Mouse (Mus musculus) adrenal gland, postnatal 4 days (tissue): ENCODE measurements around the gene Idua. TPM values are rescaled to one million over a fixed set of nuclear protein-coding genes. Genes with fewer than 3 reads are reported as not detected.
A peak's percentile ranks its signal among the peaks of the same experiment; 100 is the strongest.
"Not testable (repeated sequence)": the region's sequence is repeated elsewhere in the genome, so short reads cannot be mapped to it uniquely, and the experiment has no call there.

ENCODE experiments used
- DNase-seq, 2 experiments: peaks; one replicate each; pipeline ENCODE4 v3.0.0; 2021 to 2022; ENCODE audit warnings: low spot score in 2 of 2, mixed read lengths in 2 of 2
- long read RNA-seq, 2 experiments: library from polyadenylated mRNA; stranded (forward); transcript quantifications; one replicate each; pipeline ENCODE4 v2.0.0; 2021
- total RNA-seq, 2 experiments: library from RNA; stranded (reverse); gene quantifications; 2 replicates each; pipeline ENCODE4 v1.2.3; 2021

Gene Idua
- total RNA-seq: 10 to 100 TPM; 17.7 to 17.8 TPM
- long read RNA-seq, experiment 1, partial matches to known transcripts: 2 of 9 reads
- long read RNA-seq, experiment 1, other reads (novel, unspliced or antisense): 6 of 9 reads
- long read RNA-seq, experiment 2, partial matches to known transcripts: 4 of 19 reads
- long read RNA-seq, experiment 2, other reads (novel, unspliced or antisense): 10 of 19 reads

DNA sequence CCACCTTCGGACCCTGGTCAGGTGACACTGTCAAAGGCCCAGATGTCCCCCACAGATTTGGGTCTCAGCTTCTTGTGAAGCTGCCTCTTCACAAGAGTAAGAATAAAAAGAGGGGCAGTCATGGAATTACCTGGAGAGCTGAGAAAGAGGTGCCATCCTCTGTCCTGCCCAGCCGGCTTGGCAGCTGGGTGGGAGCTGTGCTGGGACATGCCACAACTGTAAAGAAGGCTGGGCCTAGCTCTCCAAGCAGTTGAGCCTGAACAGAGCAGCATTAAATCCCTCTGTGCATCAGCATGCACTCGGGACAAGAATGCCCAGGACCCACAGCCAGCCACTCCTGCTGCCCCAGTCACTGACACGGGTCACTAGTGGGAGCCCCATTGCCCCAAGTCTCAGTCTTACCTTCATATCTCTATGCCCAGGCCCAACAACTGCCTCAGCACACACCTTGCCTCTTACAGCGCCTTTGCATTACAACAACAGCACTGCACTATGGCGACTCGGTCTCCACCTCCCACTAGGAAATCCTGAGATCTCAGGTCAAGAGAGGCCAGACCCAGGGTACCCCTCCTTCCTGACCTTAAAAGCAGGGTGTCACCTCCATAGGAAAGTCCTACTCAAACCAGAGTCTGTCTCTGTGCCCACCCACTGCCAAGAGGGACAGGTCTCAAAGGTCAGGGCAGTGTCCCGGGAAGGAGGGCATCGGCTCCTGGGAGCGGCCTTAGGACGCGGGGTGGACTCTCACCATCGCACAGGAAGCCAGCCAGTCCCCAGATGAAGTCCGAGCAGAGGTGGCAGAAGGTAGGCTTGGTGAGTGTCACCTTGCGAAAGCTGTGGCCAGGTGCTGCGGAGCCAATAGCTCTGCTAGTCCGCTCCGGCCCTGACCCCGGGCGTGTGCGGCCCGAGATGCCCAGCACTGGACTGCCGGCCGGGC lies at the start of gene Idua:
Gene Idua (plus strand): TSS at position 634 of the 934 bp plus-strand sequence.
- DNase-seq: no peak

GRCm38 (mm10) chr5:108610426-108610825 lies 49.7 kb upstream of the Idua start:
- DNase-seq: no peak

DNA sequence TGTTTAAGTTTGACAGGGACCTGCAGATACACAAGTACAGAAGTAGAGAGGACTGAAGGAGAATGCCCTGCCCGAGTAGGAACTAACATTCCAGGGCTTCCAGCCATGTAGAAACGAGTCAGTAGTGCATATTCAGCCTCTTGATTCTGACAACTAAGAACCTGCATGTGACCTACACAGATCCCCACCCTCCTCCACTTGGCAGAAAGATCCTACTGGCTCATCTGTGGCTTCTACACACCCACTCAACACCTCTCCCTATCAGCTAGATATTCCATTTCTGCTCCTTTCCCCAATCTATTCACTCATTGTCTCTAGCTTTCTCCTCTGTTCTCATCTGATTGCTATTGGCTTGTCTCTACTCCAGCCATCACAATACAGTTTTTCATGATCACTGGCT lies 38.3 kb upstream of the Idua start:
- no peak for DNase-seq

DNA sequence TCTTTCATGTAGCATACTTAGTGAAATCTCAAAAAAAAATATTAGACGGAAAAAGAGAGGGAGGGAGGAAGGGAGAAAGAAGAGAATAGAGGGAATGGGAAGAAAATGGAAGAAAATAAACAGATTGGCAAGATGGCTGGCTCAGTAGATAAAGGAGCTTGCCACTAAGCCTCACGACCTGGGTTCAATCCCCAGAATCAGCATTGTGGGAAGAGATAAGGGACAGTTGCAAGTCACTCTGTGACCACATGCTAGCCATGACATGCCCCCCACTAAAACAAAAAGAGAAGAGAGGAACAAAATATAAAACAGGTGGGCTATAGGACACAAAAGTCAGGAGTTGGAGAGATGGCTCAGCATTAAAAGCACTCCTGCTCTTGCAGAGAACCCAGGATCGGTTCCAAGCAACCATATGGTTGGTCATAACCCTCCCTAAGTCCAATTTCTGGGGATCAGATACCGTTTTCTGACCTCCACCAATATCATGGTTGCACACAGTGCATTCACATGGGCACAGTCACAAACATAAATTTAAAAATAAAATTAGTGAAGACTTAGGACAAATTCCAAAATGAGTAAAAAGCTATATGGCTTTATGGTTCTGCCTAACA lies 34.0 kb upstream of the Idua start:
- DNase-seq: no peak

DNA sequence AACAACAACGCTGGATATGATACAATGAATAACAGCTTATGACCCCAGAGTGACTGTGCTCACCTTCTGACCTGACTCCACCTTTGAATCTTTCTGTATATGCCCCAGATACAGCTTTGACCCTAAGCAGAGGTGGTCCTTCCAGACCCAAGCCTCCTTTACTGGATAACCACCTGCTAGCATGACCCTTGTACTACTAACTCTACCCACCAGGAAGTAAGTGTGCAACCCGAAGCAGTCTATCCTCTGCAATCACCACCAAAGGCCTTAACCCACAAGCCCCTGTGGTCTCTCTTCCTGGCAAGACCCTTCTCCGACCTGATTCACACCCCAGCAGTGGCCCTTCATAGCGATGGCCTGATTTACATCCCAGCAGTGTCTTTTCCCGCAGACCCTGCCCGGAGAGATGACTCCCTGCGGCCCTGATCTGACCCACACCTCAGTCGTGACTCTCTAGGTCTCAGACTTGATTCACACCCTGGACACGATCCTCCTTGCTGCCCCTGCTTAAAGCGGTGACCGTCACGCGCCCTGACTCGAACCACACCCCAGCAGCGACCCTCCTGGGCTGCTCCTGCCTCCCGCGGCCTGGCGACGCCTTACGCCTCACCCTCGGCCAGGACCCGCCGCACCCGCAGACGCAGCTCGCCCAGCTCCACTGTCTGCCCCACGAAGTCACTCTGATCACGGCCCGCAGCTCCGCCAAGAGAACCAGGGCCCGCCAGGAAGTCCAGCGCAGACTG lies 31.1 kb upstream of the Idua start:
- DNase-seq: no peak

DNA sequence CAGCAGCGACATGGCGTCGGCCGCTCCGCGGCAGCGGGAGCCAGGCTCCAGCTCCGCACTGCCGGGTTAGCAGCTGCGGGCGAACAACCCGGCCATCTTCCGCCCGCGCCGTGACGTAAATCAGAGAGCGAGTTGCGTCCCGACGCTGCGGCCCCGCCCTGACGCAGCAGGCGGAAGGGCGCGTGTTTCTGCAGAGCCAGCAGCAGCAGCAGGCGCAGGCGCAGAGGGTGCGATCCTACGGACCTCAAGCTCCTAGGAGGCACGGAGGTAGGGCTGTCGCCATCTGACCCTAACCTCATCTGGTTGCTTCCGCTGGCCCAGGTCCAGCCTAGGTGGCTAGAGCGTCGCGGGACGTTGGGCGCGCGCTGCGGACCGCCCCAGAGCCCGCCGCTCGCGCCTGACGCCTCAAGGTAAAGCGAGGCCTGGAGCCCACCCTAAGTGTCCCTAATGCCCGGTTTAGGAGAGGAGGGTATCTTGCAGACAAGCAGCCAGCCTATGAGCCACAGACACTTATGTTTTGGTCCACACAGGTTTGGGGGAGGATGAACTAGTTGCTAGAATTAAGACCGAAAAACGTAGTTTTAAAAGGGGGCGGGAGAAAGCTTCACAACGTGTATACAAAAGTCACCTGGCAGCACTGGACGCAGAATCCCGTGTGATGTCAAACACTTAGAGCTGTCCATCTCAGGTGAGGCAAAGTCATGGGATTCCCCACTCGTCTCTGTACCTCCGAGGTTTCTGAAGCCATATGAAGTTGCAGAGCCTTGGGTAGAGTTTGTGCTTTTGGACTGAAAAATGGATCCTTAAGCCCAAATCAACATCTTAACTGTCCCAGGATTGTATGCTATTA lies 30.3 kb upstream of the Idua start, which contains the start of the genes Gak and Tmem175:
Gene Gak (minus strand): TSS at position 122 of the 850 bp plus-strand sequence.
Gene Tmem175 (plus strand): TSS at position 137 of the 850 bp plus-strand sequence.
- DNase-seq: peak; percentile 79

DNA sequence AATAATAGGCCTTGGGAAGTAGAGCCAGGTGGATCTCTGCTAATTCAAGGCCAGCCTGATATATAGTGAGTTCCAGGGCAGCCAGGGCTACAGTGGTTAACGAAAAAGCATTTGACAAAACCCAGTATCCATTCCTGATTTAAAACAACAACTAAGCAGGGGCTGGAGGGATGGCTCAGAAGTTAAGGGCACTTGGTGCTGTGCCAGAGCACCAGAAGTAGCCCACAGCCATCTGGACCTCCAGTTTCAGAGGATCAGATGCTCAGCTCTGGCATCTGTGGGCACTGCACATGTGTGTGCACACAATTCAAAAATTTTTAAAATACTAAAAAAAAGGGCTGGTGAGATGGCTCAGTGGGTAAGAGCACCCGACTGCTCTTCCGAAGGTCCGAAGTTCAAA lies 26.5 kb upstream of the Idua start:
- no peak for DNase-seq

DNA sequence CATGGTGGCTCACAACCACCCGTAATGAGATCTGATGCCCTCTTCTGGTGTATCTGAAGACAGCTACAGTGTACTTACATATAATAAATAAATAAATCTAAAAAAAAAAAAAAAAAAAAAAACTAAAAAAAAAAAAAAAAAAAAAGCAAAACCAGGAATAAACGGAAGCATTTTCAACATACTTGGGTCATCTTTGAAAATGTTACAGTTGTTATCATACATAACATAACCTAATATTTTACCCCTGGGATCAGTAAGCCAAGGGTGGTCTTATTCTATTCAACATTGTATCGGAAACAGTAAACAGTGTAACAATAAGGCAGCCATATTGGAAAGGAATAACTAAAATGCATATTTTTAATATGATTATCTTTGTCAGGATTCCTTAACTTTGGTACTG lies 26.0 kb upstream of the Idua start:
- DNase-seq: not testable (repeated sequence)

DNA sequence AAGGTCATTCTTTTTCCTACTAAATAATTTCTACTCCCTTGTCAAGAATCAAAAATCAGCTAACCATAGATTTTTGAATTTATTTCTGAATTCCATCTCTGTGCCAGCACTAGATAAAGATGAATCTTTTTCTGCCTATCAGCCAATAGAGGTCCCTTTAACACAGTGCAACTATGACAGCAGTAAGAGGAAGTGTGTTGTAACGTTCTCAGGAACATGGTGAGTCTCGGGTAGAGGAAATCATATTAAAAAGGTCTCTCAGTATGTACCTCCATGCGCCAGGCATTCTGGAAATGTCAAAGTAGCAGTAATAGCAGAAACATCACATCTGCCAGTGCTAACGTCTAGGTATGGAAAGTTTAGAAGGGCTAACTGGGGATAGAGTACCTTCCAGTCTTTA lies 24.0 kb upstream of the Idua start:
- no peak for DNase-seq

- no peak for DNase-seq
Measured at GRCm38 (mm10) chr5:108643674-108644073, 16.5 kb upstream of the Idua start.

DNA sequence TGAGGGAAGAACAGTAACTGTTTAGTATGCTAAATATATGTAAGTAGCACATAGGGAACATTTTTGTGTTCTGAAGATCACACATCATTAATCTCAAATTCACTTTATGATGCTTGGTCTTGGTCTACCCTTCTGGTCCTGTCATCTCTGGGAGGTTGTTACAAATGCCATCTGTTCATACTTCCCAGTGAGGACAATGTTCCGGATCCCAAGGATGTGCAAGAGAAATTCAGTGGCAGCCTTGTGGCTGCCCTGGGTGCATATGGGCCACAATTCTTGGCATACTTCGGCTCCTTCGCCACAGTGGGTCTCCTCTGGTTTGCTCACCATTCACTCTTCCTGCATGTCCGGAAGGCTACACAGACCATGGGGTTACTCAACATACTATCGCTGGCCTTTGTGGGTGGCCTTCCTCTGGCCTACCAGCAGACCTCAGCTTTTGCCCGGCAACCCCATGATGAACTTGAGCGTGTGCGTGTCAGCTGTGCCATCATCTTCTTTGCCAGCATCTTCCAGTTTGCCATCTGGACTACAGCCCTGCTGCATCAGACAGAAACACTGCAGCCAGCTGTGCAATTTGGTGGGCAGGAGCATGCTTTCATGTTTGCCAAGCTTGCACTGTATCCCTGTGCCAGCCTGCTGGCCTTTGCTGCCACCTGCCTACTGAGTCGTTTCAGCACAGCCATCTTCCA lies 14.3 kb upstream of the Idua start:
- DNase-seq: no peak

DNA sequence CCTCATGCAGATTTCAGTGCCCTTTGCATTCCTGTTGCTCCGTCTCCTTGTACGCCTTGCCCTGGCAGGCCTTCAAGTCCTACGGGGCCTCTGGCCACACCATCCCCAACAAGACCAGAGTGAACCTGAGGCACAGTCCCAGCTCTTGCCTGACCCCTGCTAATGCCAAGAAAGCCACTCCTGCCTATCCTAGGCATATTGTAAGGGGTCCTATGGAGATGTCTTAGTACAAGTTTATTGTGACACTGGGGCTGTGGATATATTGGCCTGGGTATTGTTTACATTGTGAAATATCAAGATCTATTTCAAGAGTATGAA lies 13.8 kb upstream of the Idua start:
- DNase-seq: no peak

DNA sequence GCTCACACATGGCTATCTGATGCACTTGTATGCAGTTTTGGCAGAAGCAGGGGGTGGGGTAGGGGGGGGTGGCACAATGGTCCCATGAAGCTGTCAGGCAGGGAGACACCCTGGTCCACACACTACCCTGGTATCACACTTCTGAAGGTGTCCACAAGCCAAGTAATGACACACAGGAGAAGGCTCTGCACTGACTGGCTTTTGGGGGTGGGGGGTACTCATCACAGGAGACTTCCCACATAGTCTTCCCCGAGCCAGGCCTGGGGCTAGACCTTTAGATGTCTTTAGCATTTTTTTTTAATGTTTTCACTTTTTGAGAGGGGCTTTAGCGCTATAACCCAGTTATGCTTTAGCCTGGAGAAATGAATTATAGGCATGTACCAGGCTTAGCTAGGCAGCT lies 12.8 kb upstream of the Idua start:
- DNase-seq: no peak

DNA sequence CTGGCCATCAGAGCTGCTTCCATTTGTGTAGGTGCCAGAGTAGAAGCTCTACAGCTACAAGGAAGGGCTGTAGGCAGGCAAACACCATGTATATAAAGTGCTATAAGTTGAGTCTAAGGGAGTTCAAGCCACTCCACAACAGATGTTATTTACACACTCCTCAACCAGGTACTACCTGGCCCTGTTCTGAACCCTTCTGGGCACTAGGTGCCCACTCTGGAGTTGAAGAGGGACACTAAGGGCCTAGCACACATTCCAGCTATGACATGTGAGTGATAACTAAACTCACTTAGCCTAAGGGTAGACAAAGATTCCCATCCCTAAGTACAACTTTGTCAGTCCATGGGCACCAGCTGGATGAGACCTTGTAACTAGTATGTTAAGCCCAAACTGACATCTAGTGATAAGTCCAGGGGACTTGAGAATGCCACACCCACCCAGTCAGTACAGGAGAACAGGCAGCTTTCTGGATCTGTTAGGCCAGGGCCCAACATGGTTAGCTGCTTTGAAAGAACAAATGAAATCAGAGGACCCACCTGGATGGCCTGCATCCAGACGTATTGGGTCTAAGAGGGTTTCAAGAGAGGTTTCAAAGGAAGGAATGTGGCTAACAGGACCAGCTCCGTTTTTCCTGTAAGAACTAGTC lies 12.2 kb upstream of the Idua start:
- no peak for DNase-seq

- no peak for DNase-seq
Measured at GRCm38 (mm10) chr5:108648937-108649576, 11.1 kb upstream of the Idua start.

DNA sequence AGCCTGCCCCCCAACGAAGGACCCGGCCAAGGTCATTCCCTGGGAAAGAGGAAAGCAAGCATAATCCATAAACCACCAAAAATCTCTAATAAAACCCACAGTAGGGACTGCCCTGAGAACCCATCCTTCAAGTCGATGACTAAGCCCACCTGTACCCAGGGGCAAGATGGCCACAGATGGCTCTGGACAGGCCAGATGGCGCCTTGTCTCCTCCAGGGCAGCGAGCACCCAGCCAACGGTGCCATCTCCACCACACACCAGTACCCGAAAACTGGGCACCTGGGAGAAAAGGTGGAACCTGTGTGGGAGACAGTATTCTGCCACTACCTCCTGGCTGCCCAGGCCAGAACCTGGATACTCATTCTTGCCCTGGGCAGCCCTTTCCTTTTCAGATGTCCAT lies 9.8 kb upstream of the Idua start:
- DNase-seq: no peak

DNA sequence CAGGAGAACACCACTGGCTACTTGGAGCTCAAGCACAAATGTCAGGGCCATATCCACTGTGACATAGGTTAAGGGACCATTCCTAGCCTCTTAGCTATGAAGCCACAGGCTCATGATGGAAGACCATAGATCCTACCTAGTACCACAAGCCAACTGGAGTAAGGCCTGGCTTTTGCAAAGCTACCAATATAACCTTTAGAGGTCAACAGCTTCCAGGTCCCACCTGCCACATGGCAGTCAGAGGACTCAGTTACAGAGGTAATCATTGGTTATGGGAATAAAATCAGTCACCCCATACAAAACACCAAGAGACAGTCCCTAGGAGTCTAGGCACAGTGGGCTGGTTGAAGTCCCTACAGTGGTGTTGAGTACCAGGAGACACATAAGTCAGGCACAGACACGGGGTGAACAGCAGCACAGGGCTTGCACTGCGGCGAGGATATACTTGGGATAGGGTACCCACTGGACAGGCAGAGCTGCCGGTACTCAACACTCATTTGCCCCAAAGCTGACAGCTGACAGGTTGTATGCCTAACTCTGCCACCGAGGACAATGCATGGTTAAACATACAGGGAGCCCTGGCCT lies 8.9 kb upstream of the Idua start:
- no peak for DNase-seq

DNA sequence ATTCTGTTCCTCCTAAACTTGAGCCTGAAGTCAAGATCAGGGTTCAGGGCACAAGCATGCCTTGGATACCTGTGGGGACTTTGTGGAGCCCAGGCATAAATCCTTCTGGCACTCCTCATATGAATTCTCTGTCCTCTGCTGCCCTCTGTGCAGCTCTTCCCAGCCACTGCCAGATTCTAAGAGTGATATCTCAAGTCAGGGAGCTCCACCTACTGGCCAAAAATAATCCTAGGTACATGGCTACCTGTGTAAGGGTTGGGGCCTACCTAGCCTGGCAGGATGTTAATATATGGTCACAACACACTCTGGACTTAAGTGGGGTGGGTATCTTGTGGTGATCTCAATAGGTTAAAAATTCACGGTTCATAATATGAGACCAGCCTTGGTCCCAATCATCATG lies 8.3 kb upstream of the Idua start:
- no peak for DNase-seq

GRCm38 (mm10) chr5:108653341-108653740 lies 6.8 kb upstream of the Idua start:
- DNase-seq: no peak
